Mouse (Mus musculus) right cerebral cortex, postnatal 25 days (tissue): Measurements from ENCODE around the gene Map3k7.

Experiments
- DNase-seq: peaks from one replicate; pipeline ENCODE4 v3.0.0; 2022

The Map3k7 gene

DNA sequence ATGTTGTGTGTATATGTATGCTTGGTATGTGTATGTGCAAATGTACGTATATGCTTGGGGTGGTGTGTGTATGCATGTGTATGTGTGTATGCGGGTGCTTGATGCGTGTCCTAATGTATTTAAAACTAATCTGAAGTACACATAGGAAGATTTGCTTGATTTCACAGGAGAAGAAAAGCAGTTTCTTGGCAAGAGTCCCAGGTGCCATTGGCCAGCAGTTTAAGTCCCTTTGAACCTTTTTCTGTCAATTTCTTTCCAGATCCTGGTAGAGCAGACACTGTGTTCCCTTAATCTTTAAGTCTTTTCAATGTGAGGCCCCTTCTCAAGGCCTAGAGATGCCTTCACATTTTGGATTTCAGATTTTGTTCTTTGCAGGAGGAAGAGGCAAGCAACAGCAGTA, 99.4 kb downstream of the Map3k7 start:
- no peak for DNase-seq
